Mouse (Mus musculus): Measurements from ENCODE around the gene Elmo2. TPM values are rescaled to one million over a fixed set of nuclear protein-coding genes. Genes with fewer than 3 reads are reported as not detected.
A peak's percentile ranks its signal among the peaks of the same experiment; 100 is the strongest.

Gene Elmo2
- polyA plus RNA-seq, 2 experiments, result 77.7 to 83.0 TPM

- TF ChIP-seq POLR2A (IDR thresholded peaks at IDR 0.05; ENCODE audit: borderline replicate concordance, extremely low read depth, insufficient read depth, insufficient read length), result no peak
- H3K36me3 ChIP-seq (ENCODE audit: control insufficient read depth, insufficient read depth, low read length), result peaks cover 95% of the 10 kb centered on the region
- ATAC-seq (ENCODE audit: low FRiP score, low read depth), result no peak
- H3K4me1 ChIP-seq (ENCODE audit: control insufficient read depth, insufficient read depth, low read length), result no peaks in the 10 kb centered on the region
- H3K9ac ChIP-seq (ENCODE audit: low read depth, low read length, severe bottlenecking), result no peak overlapping the region
- H3K4me2 ChIP-seq (replicated peaks; ENCODE audit: low read depth, low read length, severe bottlenecking), result no peak overlapping the region
- 81% methylated on average over 8 of the region's 8 CpGs for WGBS
- H3K27me3 ChIP-seq (ENCODE audit: control insufficient read depth, insufficient read depth, low read length), result no peaks in the 10 kb centered on the region
- H3K27ac ChIP-seq (replicated peaks; ENCODE audit: low read depth, low read length), result no peak overlapping the region
- H3K4me3 ChIP-seq (replicated peaks; ENCODE audit: low read length), result no peak overlapping the region
- DNase-seq (ENCODE audit: low spot score), result no peak
- H3K9me3 ChIP-seq (ENCODE audit: control insufficient read depth, low read length), result no peaks in the 10 kb centered on the region
These were observed 25.9 kb downstream of the Elmo2 start for GRCm38 (mm10) chr2:165300424-165300823.

GRCm38 (mm10) chr2:165297429-165297828 lies 28.9 kb downstream of the Elmo2 start:
- no peak for ATAC-seq (ENCODE audit: low FRiP score, low read depth)
- 93% methylated on average over 11 of the region's 11 CpGs for WGBS
- no peak for TF ChIP-seq POLR2A (IDR thresholded peaks at IDR 0.05; ENCODE audit: borderline replicate concordance, extremely low read depth, insufficient read depth, insufficient read length)

GRCm38 (mm10) chr2:165296571-165296970 lies 29.7 kb downstream of the Elmo2 start:
- Histone ChIP-seq H3K9me3 (ENCODE audit: control insufficient read depth, low read length) (no peaks in the 10 kb centered on the region), H3K27ac (replicated peaks; ENCODE audit: low read depth, low read length) (no peak overlapping the region), H3K4me1 (ENCODE audit: control insufficient read depth, insufficient read depth, low read length) (no peaks in the 10 kb centered on the region), H3K9ac (ENCODE audit: low read depth, low read length, severe bottlenecking) (no peak overlapping the region), H3K4me3 (replicated peaks; ENCODE audit: low read length) (no peak overlapping the region), H3K4me2 (replicated peaks; ENCODE audit: low read depth, low read length, severe bottlenecking) (no peak overlapping the region), H3K36me3 (ENCODE audit: control insufficient read depth, insufficient read depth, low read length) (peaks cover 89% of the 10 kb centered on the region), H3K27me3 (ENCODE audit: control insufficient read depth, insufficient read depth, low read length) (no peaks in the 10 kb centered on the region)
- WGBS, result 89% methylated on average over 18 of the region's 18 CpGs
- no peak for TF ChIP-seq POLR2A (IDR thresholded peaks at IDR 0.05; ENCODE audit: borderline replicate concordance, extremely low read depth, insufficient read depth, insufficient read length)
- ATAC-seq (ENCODE audit: low FRiP score, low read depth) (no peak), DNase-seq (ENCODE audit: low spot score) (no peak)

More at GRCm38 (mm10) chr2:165297429-165297828, 28.9 kb downstream of the Elmo2 start:
- H3K4me2 ChIP-seq (replicated peaks; ENCODE audit: low read depth, low read length, severe bottlenecking), result no peak overlapping the region
- no peak overlapping the region for H3K4me3 ChIP-seq (replicated peaks; ENCODE audit: low read length)
- H3K9ac ChIP-seq (ENCODE audit: low read depth, low read length, severe bottlenecking), result no peak overlapping the region
- no peaks in the 10 kb centered on the region for H3K27me3 ChIP-seq (ENCODE audit: control insufficient read depth, insufficient read depth, low read length)
- no peaks in the 10 kb centered on the region for H3K4me1 ChIP-seq (ENCODE audit: control insufficient read depth, insufficient read depth, low read length)
- H3K27ac ChIP-seq (replicated peaks; ENCODE audit: low read depth, low read length), result no peak overlapping the region
- DNase-seq (ENCODE audit: low spot score), result no peak
- no peaks in the 10 kb centered on the region for H3K9me3 ChIP-seq (ENCODE audit: control insufficient read depth, low read length)
- H3K36me3 ChIP-seq (ENCODE audit: control insufficient read depth, insufficient read depth, low read length), result peaks cover 90% of the 10 kb centered on the region

- DNase-seq (ENCODE audit: low spot score) (peak; percentile 55), ATAC-seq (ENCODE audit: low FRiP score, low read depth) (0 out of 2 replicates have a peak, but pooled peaks have one; percentile 14)
- peak overlapping the region; percentile 75 for H3K4me3 ChIP-seq (replicated peaks; ENCODE audit: low read length)
- peak overlapping the region; percentile 82 for H3K4me2 ChIP-seq (replicated peaks; ENCODE audit: low read depth, low read length, severe bottlenecking)
- H3K27me3 ChIP-seq (ENCODE audit: control insufficient read depth, insufficient read depth, low read length), result no peaks in the 10 kb centered on the region
- H3K9ac ChIP-seq (ENCODE audit: low read depth, low read length, severe bottlenecking), result peak overlapping the region; percentile 67
- H3K9me3 ChIP-seq (ENCODE audit: control insufficient read depth, low read length), result no peaks in the 10 kb centered on the region
- peaks cover 20% of the 10 kb centered on the region for H3K4me1 ChIP-seq (ENCODE audit: control insufficient read depth, insufficient read depth, low read length)
- 63% methylated on average over 18 of the region's 18 CpGs for WGBS
- no peak for TF ChIP-seq POLR2A (IDR thresholded peaks at IDR 0.05; ENCODE audit: borderline replicate concordance, extremely low read depth, insufficient read depth, insufficient read length)
- peaks cover 30% of the 10 kb centered on the region for H3K36me3 ChIP-seq (ENCODE audit: control insufficient read depth, insufficient read depth, low read length)
- peak overlapping the region; percentile 69 for H3K27ac ChIP-seq (replicated peaks; ENCODE audit: low read depth, low read length)
These were observed 37.8 kb downstream of the Elmo2 start for GRCm38 (mm10) chr2:165288315-165289031.

GRCm38 (mm10) chr2:165287202-165287984 lies 38.9 kb downstream of the Elmo2 start, which contains the start of gene Slc35c2:
Gene Slc35c2, minus strand, starts transcription at chr2:165287869.
- Histone ChIP-seq H3K27ac (replicated peaks; ENCODE audit: low read depth, low read length) (peak within 1 kb of the TSS; percentile 69), H3K36me3 (ENCODE audit: control insufficient read depth, insufficient read depth, low read length) (peaks cover 32% of the 10 kb centered on the region), H3K9me3 (ENCODE audit: control insufficient read depth, low read length) (no peaks in the 10 kb centered on the region), H3K9ac (ENCODE audit: low read depth, low read length, severe bottlenecking) (peak within 1 kb of the TSS; percentile 67), H3K27me3 (ENCODE audit: control insufficient read depth, insufficient read depth, low read length) (no peaks in the 10 kb centered on the region), H3K4me1 (ENCODE audit: control insufficient read depth, insufficient read depth, low read length) (peaks cover 20% of the 10 kb centered on the region), H3K4me3 (replicated peaks; ENCODE audit: low read length) (peak within 1 kb of the TSS; percentile 75), H3K4me2 (replicated peaks; ENCODE audit: low read depth, low read length, severe bottlenecking) (peak within 1 kb of the TSS; percentile 82)
- peak; percentile 92 for DNase-seq (ENCODE audit: low spot score)
- peak; percentile 94 for ATAC-seq (ENCODE audit: low FRiP score, low read depth)
- peak; percentile 55; the same call in 1 of the 2 replicates for TF ChIP-seq POLR2A (IDR thresholded peaks at IDR 0.05; ENCODE audit: borderline replicate concordance, extremely low read depth, insufficient read depth, insufficient read length)
- 2% methylated on average over 49 of the region's 49 CpGs for WGBS

All from limb, embryonic 14.5 days (tissue).